Mouse (Mus musculus) kidney, postnatal 0 days (tissue): ENCODE data around the gene Nphs1. TPM values are rescaled to one million over a fixed set of nuclear protein-coding genes. Genes with fewer than 3 reads are reported as not detected.

Experiments used
- ATAC-seq: fragments of 200-750 bp; cut with Nextera tagmentation; replicated peaks from 2 replicates; pipeline ENCODE4 v1.8.0; 2017; ENCODE audit warnings: low read depth, moderate number of reproducible peaks, moderate TSS enrichment, moderate library complexity; ENCODE audit not compliant: low FRiP score
- DNase-seq: peaks from one replicate; pipeline ENCODE4 v3.0.0-alpha.2; 2016; ENCODE audit warnings: low spot score
- H3K27ac ChIP-seq: fragments of 300-500 bp; sonication (generic); 2 replicates; pipeline ENCODE4 v1.5.1; 2014; ENCODE audit warnings: mild to moderate bottlenecking
- H3K27me3 ChIP-seq: fragments of 300-500 bp; sonication (generic); 2 replicates; pipeline ENCODE4 v1.6.1; 2014; ENCODE audit warnings: low read length, mixed read lengths; ENCODE audit not compliant: insufficient read depth
- H3K36me3 ChIP-seq: fragments of 300-500 bp; sonication (generic); 2 replicates; pipeline ENCODE4 v1.6.1; 2014; ENCODE audit warnings: low read length, mixed read lengths; ENCODE audit not compliant: insufficient read depth
- H3K4me1 ChIP-seq: fragments of 300-500 bp; sonication (generic); replicated peaks from 2 replicates; pipeline ENCODE4 v1.6.1; 2014; ENCODE audit warnings: antibody characterized with exemption, low read length, mixed read lengths; ENCODE audit not compliant: insufficient read depth
- H3K4me2 ChIP-seq: fragments of 300-500 bp; sonication (generic); 2 replicates; pipeline ENCODE4 v1.6.1; 2014; ENCODE audit warnings: mild to moderate bottlenecking, low read length, moderate library complexity, mixed read lengths
- H3K4me3 ChIP-seq: fragments of 300-500 bp; sonication (generic); replicated peaks from 2 replicates; pipeline ENCODE4 v1.5.1; 2014; ENCODE audit warnings: low read depth, low read length
- H3K9ac ChIP-seq: fragments of 300-500 bp; sonication (generic); 2 replicates; pipeline ENCODE4 v1.6.1; 2014; ENCODE audit warnings: low read depth, low read length
- H3K9me3 ChIP-seq: fragments of 300-500 bp; sonication (generic); replicated peaks from 2 replicates; pipeline ENCODE4 v1.6.1; 2016; ENCODE audit warnings: low read length, inconsistent platforms, mixed read lengths
- CTCF ChIP-seq: IDR thresholded peaks from 2 replicates; pipeline ENCODE4 v1.5.1; 2016; ENCODE audit warnings: antibody characterized with exemption, low read depth, mild to moderate bottlenecking, moderate library complexity
- WGBS: fragments of 180-500 bp; shearing (Covaris S2); extraction: QIAGEN DNeasy Blood & Tissue Kit; methylation state at CpG from one replicate; pipeline ENCODE4 v1.1.7; 2014; 5-methylcytosine and 5-hydroxymethylcytosine counted together
- polyA plus RNA-seq: library from polyadenylated mRNA; unstranded; fragments of >200 nt; fragmentation: Nextera tagmentation; extraction: Ambion mirVana; gene quantifications from 2 replicates; pipeline ENCODE4 v1.2.1, GENCODE M21; 2015

Gene Nphs1
- polyA plus RNA-seq = 3.8 and 4.3 TPM in 2 replicates

DNA sequence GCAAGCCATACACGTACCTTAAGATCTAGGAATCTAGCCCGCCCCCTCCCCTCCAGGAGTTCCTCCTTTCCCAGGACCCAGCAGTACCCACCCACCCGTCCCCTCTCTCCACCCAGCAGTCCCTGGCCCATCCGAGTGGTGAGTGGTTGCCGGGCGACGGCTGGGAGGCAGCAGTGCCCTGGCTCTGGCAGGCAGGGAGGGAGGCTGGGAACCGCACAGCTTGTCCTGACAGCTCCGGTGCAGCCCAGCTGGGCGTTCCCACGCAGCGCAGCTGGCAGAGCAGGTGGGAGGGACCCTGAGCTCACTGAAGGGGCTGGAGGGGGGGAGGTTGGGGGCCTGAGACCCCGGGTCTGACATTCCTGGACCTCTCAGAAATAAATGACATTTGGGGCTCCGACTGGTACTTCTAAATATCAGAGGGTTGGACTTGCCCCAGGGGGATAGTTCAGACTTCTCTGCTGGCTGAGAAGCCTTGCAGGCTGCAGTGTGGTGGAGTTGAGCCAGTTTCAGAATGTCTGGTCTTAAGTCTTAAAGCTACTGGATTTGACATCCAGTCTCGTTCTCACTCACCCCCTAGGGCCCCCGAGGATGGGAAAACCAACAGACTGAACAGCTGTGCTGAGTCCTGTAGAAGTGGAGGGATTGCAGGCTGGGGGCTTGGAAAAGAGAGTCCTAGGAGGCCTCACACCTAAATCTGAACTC is at the start of gene Nphs1, which contains the start of gene Kirrel2:
Gene Nphs1 (plus strand): TSS at position 687 of the 702 bp plus-strand sequence.
Gene Kirrel2 (minus strand): TSS at position 62 of the 702 bp plus-strand sequence.
- ATAC-seq (no peak), DNase-seq (peak; percentile 27)
- H3K27me3 ChIP-seq = peaks cover 63% of the 10 kb centered on the region
- TF ChIP-seq CTCF = no peak
- no peaks in the 10 kb centered on the region for H3K36me3 ChIP-seq
- no peaks in the 10 kb centered on the region for H3K9me3 ChIP-seq
- 2% methylated on average over 16 of the region's 16 CpGs for WGBS
- H3K27ac ChIP-seq = no peak within 1 kb of the TSS
- no peak within 1 kb of the TSS for H3K9ac ChIP-seq
- H3K4me2 ChIP-seq = peak within 1 kb of the TSS; percentile 39
- 0 out of 2 replicates have a peak within 1 kb of the TSS, but pooled peaks have one; percentile 14 for H3K4me3 ChIP-seq
- H3K4me1 ChIP-seq = peaks cover 8% of the 10 kb centered on the region

DNA sequence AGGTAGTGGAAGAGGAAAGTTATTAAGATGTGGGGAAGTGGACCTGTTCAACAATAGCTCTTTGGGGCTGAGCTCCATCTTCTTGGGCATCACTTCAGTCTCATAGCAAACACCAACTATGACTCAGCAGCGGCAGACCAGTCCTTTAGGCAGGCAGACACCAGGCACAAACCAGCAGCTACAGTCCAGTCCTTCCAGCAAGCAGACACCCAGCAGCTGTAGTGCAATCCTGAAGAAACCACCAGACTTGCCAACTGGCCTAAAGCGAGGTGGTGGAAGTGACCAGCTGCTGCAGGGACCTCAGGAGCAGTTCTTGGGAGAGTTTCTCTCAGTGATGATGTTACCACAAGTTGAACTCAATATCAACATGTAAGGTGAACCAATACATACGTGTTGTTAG is 49.5 kb upstream of the Nphs1 start:
- Histone ChIP-seq H3K4me3 (no peak overlapping the region), H3K36me3 (no peaks in the 10 kb centered on the region), H3K4me1 (no peaks in the 10 kb centered on the region), H3K27me3 (no peaks in the 10 kb centered on the region), H3K4me2 (no peak overlapping the region), H3K9ac (no peak overlapping the region), H3K9me3 (no peaks in the 10 kb centered on the region), H3K27ac (no peak overlapping the region)
- no peak for TF ChIP-seq CTCF
- 82% methylated on average over 3 of the region's 3 CpGs for WGBS
- ATAC-seq (no peak), DNase-seq (no peak)

DNA sequence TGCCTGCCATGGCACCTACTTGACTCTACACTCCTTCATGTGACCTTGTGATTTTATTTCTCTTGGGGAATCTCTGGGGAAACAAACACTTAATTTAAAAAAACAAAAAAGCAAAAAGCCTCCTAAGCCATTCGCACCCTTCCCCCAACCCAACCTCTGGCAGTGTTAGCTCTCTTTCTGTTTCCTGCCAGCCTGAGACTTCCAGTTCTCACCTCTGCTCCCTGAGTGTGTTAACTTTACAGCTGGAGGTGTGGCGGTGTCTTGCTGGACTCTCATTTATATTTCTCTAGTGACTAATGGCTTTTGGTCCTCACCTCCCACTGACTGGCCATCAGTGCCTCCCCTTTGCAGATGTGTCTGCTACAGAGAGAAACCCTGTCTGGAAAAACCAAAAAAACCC is 48.3 kb upstream of the Nphs1 start:
- TF ChIP-seq CTCF = no peak
- H3K27ac ChIP-seq = no peak overlapping the region
- H3K4me3 ChIP-seq = no peak overlapping the region
- no peak overlapping the region for H3K4me2 ChIP-seq
- 24% methylated on average over 2 of the region's 2 CpGs for WGBS
- no peak overlapping the region for H3K9ac ChIP-seq
- H3K36me3 ChIP-seq = no peaks in the 10 kb centered on the region
- H3K4me1 ChIP-seq = no peaks in the 10 kb centered on the region
- no peaks in the 10 kb centered on the region for H3K27me3 ChIP-seq
- no peak for ATAC-seq
- H3K9me3 ChIP-seq = no peaks in the 10 kb centered on the region
- no peak for DNase-seq

GRCm38 (mm10) chr7:30411023-30411422 is 47.1 kb upstream of the Nphs1 start:
- no peak overlapping the region for H3K4me2 ChIP-seq
- H3K9me3 ChIP-seq = no peaks in the 10 kb centered on the region
- ATAC-seq = no peak
- no peak overlapping the region for H3K9ac ChIP-seq
- DNase-seq = no peak
- H3K36me3 ChIP-seq = no peaks in the 10 kb centered on the region
- no peak overlapping the region for H3K4me3 ChIP-seq
- H3K27ac ChIP-seq = no peak overlapping the region
- no peak for TF ChIP-seq CTCF
- no peaks in the 10 kb centered on the region for H3K27me3 ChIP-seq
- WGBS = 56% methylated on average over 3 of the region's 3 CpGs
- no peaks in the 10 kb centered on the region for H3K4me1 ChIP-seq

- Histone ChIP-seq H3K36me3 (no peaks in the 10 kb centered on the region), H3K27me3 (no peaks in the 10 kb centered on the region), H3K4me2 (no peak overlapping the region), H3K9ac (no peak overlapping the region), H3K9me3 (no peaks in the 10 kb centered on the region), H3K27ac (no peak overlapping the region), H3K4me1 (no peaks in the 10 kb centered on the region), H3K4me3 (no peak overlapping the region)
- no peak for TF ChIP-seq CTCF
- ATAC-seq (no peak), DNase-seq (no peak)
- 53% methylated on average over 4 of the region's 4 CpGs for WGBS
Measured at GRCm38 (mm10) chr7:30412735-30413147, 45.4 kb upstream of the Nphs1 start.

DNA sequence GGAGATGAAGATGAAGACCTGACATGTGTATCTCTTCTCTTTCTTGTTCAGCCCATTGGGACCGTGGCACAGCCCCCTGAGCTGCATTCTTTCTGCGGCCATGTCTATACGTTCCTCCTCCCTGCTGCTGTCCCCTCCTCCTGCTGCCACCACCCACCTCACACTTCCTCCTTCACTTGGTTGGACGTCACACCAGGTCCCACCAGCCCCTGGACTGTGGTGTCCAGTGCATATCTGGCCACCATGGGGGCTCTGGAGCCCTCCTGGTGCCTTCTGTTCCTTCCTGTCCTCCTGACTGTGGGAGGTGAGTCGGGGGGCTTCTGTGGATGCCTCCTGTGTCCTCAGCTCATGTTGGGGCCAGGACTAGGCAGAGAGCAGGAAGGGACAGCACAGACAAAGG is 44.5 kb upstream of the Nphs1 start, which contains the start of gene Tyrobp:
Gene Tyrobp (plus strand): TSS at position 165 of the 400 bp plus-strand sequence.
- no peak for TF ChIP-seq CTCF
- Histone ChIP-seq H3K27me3 (no peaks in the 10 kb centered on the region), H3K9me3 (no peaks in the 10 kb centered on the region; the same call in 1 of the 2 replicates), H3K4me3 (no peak within 1 kb of the TSS), H3K27ac (no peak within 1 kb of the TSS), H3K9ac (no peak within 1 kb of the TSS), H3K4me1 (no peaks in the 10 kb centered on the region), H3K36me3 (no peaks in the 10 kb centered on the region), H3K4me2 (no peak within 1 kb of the TSS)
- no peak for ATAC-seq
- 56% methylated on average over 5 of the region's 5 CpGs for WGBS
- DNase-seq = no peak
